Mouse (Mus musculus) ovary, postnatal 10 days (tissue): ENCODE data around the gene Csrnp3.

Experiments
- DNase-seq: peaks from one replicate; pipeline ENCODE4 v3.0.0; 2022; ENCODE audit warnings: low spot score

The Csrnp3 gene

GRCm38 (mm10) chr2:65870919-65871582, 25.5 kb downstream of the Csrnp3 start:
- DNase-seq: no peak

GRCm38 (mm10) chr2:65891590-65891989, 46.0 kb downstream of the Csrnp3 start:
- no peak for DNase-seq

GRCm38 (mm10) chr2:65893241-65893640, 47.7 kb downstream of the Csrnp3 start:
- DNase-seq: no peak

GRCm38 (mm10) chr2:65894299-65894698, 48.7 kb downstream of the Csrnp3 start:
- no peak for DNase-seq

- DNase-seq: no peak
Measured at GRCm38 (mm10) chr2:65896542-65896941, 51.0 kb downstream of the Csrnp3 start.

GRCm38 (mm10) chr2:65897084-65897483, 51.5 kb downstream of the Csrnp3 start:
- no peak for DNase-seq

GRCm38 (mm10) chr2:65899478-65899877, 53.9 kb downstream of the Csrnp3 start:
- DNase-seq: no peak

GRCm38 (mm10) chr2:65908526-65908925, 63.0 kb downstream of the Csrnp3 start:
- no peak for DNase-seq

GRCm38 (mm10) chr2:65909724-65910521, 64.4 kb downstream of the Csrnp3 start:
- DNase-seq: no peak

- no peak for DNase-seq
Measured at GRCm38 (mm10) chr2:65915994-65916393, 70.4 kb downstream of the Csrnp3 start.

- DNase-seq: no peak
Measured at GRCm38 (mm10) chr2:65920651-65921412, 75.3 kb downstream of the Csrnp3 start.

GRCm38 (mm10) chr2:65925363-65925941, 79.9 kb downstream of the Csrnp3 start:
- no peak for DNase-seq

- no peak for DNase-seq
Measured at GRCm38 (mm10) chr2:65926935-65927708, 81.6 kb downstream of the Csrnp3 start.

GRCm38 (mm10) chr2:65929286-65929685, 83.7 kb downstream of the Csrnp3 start:
- DNase-seq: no peak

GRCm38 (mm10) chr2:65929927-65930326, 84.4 kb downstream of the Csrnp3 start:
- no peak for DNase-seq

- no peak for DNase-seq
Measured at GRCm38 (mm10) chr2:65931313-65931712, 85.7 kb downstream of the Csrnp3 start.

GRCm38 (mm10) chr2:65931841-65932311, 86.3 kb downstream of the Csrnp3 start:
- no peak for DNase-seq

GRCm38 (mm10) chr2:65934099-65934498, 88.5 kb downstream of the Csrnp3 start:
- no peak for DNase-seq

- DNase-seq: no peak
Measured at GRCm38 (mm10) chr2:65938900-65939299, 93.3 kb downstream of the Csrnp3 start.

- DNase-seq: no peak
Measured at GRCm38 (mm10) chr2:65940351-65940750, 94.8 kb downstream of the Csrnp3 start.

GRCm38 (mm10) chr2:65942346-65942745, 96.8 kb downstream of the Csrnp3 start:
- no peak for DNase-seq
